Mouse (Mus musculus): ENCODE results near the gene Fam160a1. TPM values are rescaled to one million over a fixed set of nuclear protein-coding genes. Genes with fewer than 3 reads are reported as not detected.

The Fam160a1 gene
- total and polyA plus RNA-seq, 2 experiments from 2014 or later, result 0.45 to 1.2 TPM

- no peaks in the 10 kb centered on the region for H3K36me3 ChIP-seq (ENCODE audit: insufficient read depth, low read length)
- no peak for TF ChIP-seq CTCF (IDR thresholded peaks at IDR 0.05; ENCODE audit: low read depth)
- H3K27ac ChIP-seq, result no peak overlapping the region
- no peak overlapping the region for H3K4me3 ChIP-seq (ENCODE audit: low read length)
- H3K4me2 ChIP-seq (ENCODE audit: low read depth, low read length), result no peak overlapping the region
- DNase-seq (ENCODE audit: low spot score) (no peak), ATAC-seq (no peak)
- H3K27me3 ChIP-seq (ENCODE audit: insufficient read depth, low read length), result no peaks in the 10 kb centered on the region
- no peaks in the 10 kb centered on the region for H3K9me3 ChIP-seq (ENCODE audit: low read length)
- no peak overlapping the region for H3K9ac ChIP-seq (replicated peaks; ENCODE audit: low read length)
- no peaks in the 10 kb centered on the region for H3K4me1 ChIP-seq (ENCODE audit: insufficient read depth, low read length)
Observed at GRCm38 (mm10) chr3:85842881-85843218, 25.8 kb upstream of the Fam160a1 start.

- Histone ChIP-seq H3K27ac (peak overlapping the region; percentile 63), H3K4me1 (ENCODE audit: insufficient read depth, low read length) (no peaks in the 10 kb centered on the region), H3K27me3 (ENCODE audit: insufficient read depth, low read length) (no peaks in the 10 kb centered on the region), H3K9me3 (ENCODE audit: low read length) (no peaks in the 10 kb centered on the region), H3K4me3 (ENCODE audit: low read length) (no peak overlapping the region), H3K4me2 (ENCODE audit: low read depth, low read length) (no peak overlapping the region), H3K36me3 (ENCODE audit: insufficient read depth, low read length) (no peaks in the 10 kb centered on the region), H3K9ac (replicated peaks; ENCODE audit: low read length) (no peak overlapping the region)
- DNase-seq (ENCODE audit: low spot score) (no peak), ATAC-seq (no peak)
- no peak for TF ChIP-seq CTCF (IDR thresholded peaks at IDR 0.05; ENCODE audit: low read depth)
- 45% methylated on average over 9 of the region's 9 CpGs for WGBS
Observed at GRCm38 (mm10) chr3:85842177-85842880, 25.2 kb upstream of the Fam160a1 start.

GRCm38 (mm10) chr3:85841454-85842176 lies 24.5 kb upstream of the Fam160a1 start:
- ATAC-seq (no peak), DNase-seq (ENCODE audit: low spot score) (no peak)
- no peaks in the 10 kb centered on the region for H3K9me3 ChIP-seq (ENCODE audit: low read length)
- peak overlapping the region; percentile 63; the same call in 1 of the 2 replicates for H3K27ac ChIP-seq
- H3K4me3 ChIP-seq (ENCODE audit: low read length), result no peak overlapping the region
- H3K9ac ChIP-seq (replicated peaks; ENCODE audit: low read length), result no peak overlapping the region
- 28% methylated on average over 2 of the region's 2 CpGs for WGBS
- H3K36me3 ChIP-seq (ENCODE audit: insufficient read depth, low read length), result no peaks in the 10 kb centered on the region
- H3K4me1 ChIP-seq (ENCODE audit: insufficient read depth, low read length), result no peaks in the 10 kb centered on the region
- no peak overlapping the region for H3K4me2 ChIP-seq (ENCODE audit: low read depth, low read length)
- H3K27me3 ChIP-seq (ENCODE audit: insufficient read depth, low read length), result no peaks in the 10 kb centered on the region
- no peak for TF ChIP-seq CTCF (IDR thresholded peaks at IDR 0.05; ENCODE audit: low read depth)

- WGBS, result 77% methylated on average over 1 of the region's 1 CpGs
Observed at GRCm38 (mm10) chr3:85833627-85834026, 16.5 kb upstream of the Fam160a1 start.

GRCm38 (mm10) chr3:85832490-85833155 lies 15.5 kb upstream of the Fam160a1 start:
- no peak overlapping the region for H3K27ac ChIP-seq
- TF ChIP-seq CTCF (IDR thresholded peaks at IDR 0.05; ENCODE audit: low read depth), result no peak
- no peak overlapping the region for H3K4me3 ChIP-seq (ENCODE audit: low read length)
- H3K9me3 ChIP-seq (ENCODE audit: low read length), result no peaks in the 10 kb centered on the region
- no peaks in the 10 kb centered on the region for H3K36me3 ChIP-seq (ENCODE audit: insufficient read depth, low read length)
- WGBS, result 50% methylated on average over 10 of the region's 10 CpGs
- ATAC-seq (no peak), DNase-seq (ENCODE audit: low spot score) (no peak)
- no peak overlapping the region for H3K9ac ChIP-seq (replicated peaks; ENCODE audit: low read length)
- no peak overlapping the region for H3K4me2 ChIP-seq (ENCODE audit: low read depth, low read length)
- H3K27me3 ChIP-seq (ENCODE audit: insufficient read depth, low read length), result no peaks in the 10 kb centered on the region
- no peaks in the 10 kb centered on the region for H3K4me1 ChIP-seq (ENCODE audit: insufficient read depth, low read length)

More at GRCm38 (mm10) chr3:85833627-85834026, 16.5 kb upstream of the Fam160a1 start:
- Histone ChIP-seq H3K9ac (replicated peaks; ENCODE audit: low read length) (no peak overlapping the region), H3K27ac (no peak overlapping the region), H3K4me3 (ENCODE audit: low read length) (no peak overlapping the region), H3K9me3 (ENCODE audit: low read length) (no peaks in the 10 kb centered on the region), H3K4me1 (ENCODE audit: insufficient read depth, low read length) (no peaks in the 10 kb centered on the region), H3K4me2 (ENCODE audit: low read depth, low read length) (no peak overlapping the region), H3K27me3 (ENCODE audit: insufficient read depth, low read length) (no peaks in the 10 kb centered on the region), H3K36me3 (ENCODE audit: insufficient read depth, low read length) (no peaks in the 10 kb centered on the region)
- DNase-seq (ENCODE audit: low spot score) (no peak), ATAC-seq (no peak)
- TF ChIP-seq CTCF (IDR thresholded peaks at IDR 0.05; ENCODE audit: low read depth), result no peak

- H3K4me3 ChIP-seq (ENCODE audit: low read length), result no peak overlapping the region
- WGBS, result 71% methylated on average over 1 of the region's 1 CpGs
Observed at GRCm38 (mm10) chr3:85831785-85832184, 14.7 kb upstream of the Fam160a1 start.

More at GRCm38 (mm10) chr3:85831785-85832184, 14.7 kb upstream of the Fam160a1 start:
- Histone ChIP-seq H3K4me1 (ENCODE audit: insufficient read depth, low read length) (no peaks in the 10 kb centered on the region), H3K36me3 (ENCODE audit: insufficient read depth, low read length) (no peaks in the 10 kb centered on the region), H3K9me3 (ENCODE audit: low read length) (no peaks in the 10 kb centered on the region), H3K4me2 (ENCODE audit: low read depth, low read length) (no peak overlapping the region), H3K9ac (replicated peaks; ENCODE audit: low read length) (no peak overlapping the region), H3K27me3 (ENCODE audit: insufficient read depth, low read length) (no peaks in the 10 kb centered on the region), H3K27ac (no peak overlapping the region)
- no peak for TF ChIP-seq CTCF (IDR thresholded peaks at IDR 0.05; ENCODE audit: low read depth)
- no peak for DNase-seq (ENCODE audit: low spot score)
- ATAC-seq, result no peak
